Mouse (Mus musculus) intestine, embryonic 16.5 days (tissue): Measurements from ENCODE around the gene Olfr124. TPM values are rescaled to one million over a fixed set of nuclear protein-coding genes. Genes with fewer than 3 reads are reported as not detected.

Source experiments
- ATAC-seq: fragments of 200-750 bp; cut with Nextera tagmentation; 2 replicates; pipeline ENCODE4 v1.8.0; 2017; ENCODE audit warnings: moderate TSS enrichment, moderate library complexity
- H3K27ac ChIP-seq: fragments of 300-500 bp; sonication (generic); 2 replicates; pipeline ENCODE4 v1.5.1; 2014; ENCODE audit warnings: mild to moderate bottlenecking, low read length
- H3K27me3 ChIP-seq: fragments of 300-500 bp; sonication (generic); replicated peaks from 2 replicates; pipeline ENCODE4 v1.6.1; 2014; ENCODE audit warnings: low read length, control low read depth, mixed read lengths; ENCODE audit not compliant: control insufficient read depth, insufficient read depth
- H3K36me3 ChIP-seq: fragments of 300-500 bp; sonication (generic); 2 replicates; pipeline ENCODE4 v1.6.1; 2014; ENCODE audit warnings: low read length, control low read depth; ENCODE audit not compliant: control insufficient read depth, insufficient read depth
- H3K4me1 ChIP-seq: fragments of 300-500 bp; sonication (generic); 2 replicates; pipeline ENCODE4 v1.6.1; 2014; ENCODE audit warnings: low read length, control low read depth, mixed read lengths; ENCODE audit not compliant: control insufficient read depth, insufficient read depth
- H3K4me2 ChIP-seq: fragments of 300-500 bp; sonication (generic); 2 replicates; pipeline ENCODE4 v1.6.1; 2014; ENCODE audit warnings: low read depth, low read length, control low read depth
- H3K4me3 ChIP-seq: fragments of 300-500 bp; sonication (generic); 2 replicates; pipeline ENCODE4 v1.5.1; 2014; ENCODE audit warnings: mild to moderate bottlenecking, low read length
- H3K9ac ChIP-seq: fragments of 300-500 bp; sonication (generic); 2 replicates; pipeline ENCODE4 v1.6.1; 2014; ENCODE audit warnings: low read depth, low read length
- H3K9me3 ChIP-seq: fragments of 300-500 bp; sonication (generic); 2 replicates; pipeline ENCODE4 v1.6.1; 2016; ENCODE audit warnings: low read length, control low read depth; ENCODE audit not compliant: control insufficient read depth
- WGBS: fragments of 180-500 bp; shearing (Covaris S2); extraction: QIAGEN DNeasy Blood & Tissue Kit; methylation state at CpG from one replicate; pipeline ENCODE4 v1.1.7; 2014; 5-methylcytosine and 5-hydroxymethylcytosine counted together
- polyA plus RNA-seq: library from polyadenylated mRNA; unstranded; fragments of >200 nt; fragmentation: Nextera tagmentation; extraction: Ambion mirVana; gene quantifications from 2 replicates; pipeline ENCODE4 v1.2.1, GENCODE M21; 2015

Gene Olfr124
- polyA plus RNA-seq: not detected in 2 replicates

GRCm38 (mm10) chr17:37799588-37799987, at the start of gene Olfr124:
Gene Olfr124, plus strand, starts transcription at chr17:37799888.
- H3K4me2 ChIP-seq: no peak within 1 kb of the TSS
- WGBS: 84% methylated on average over 3 of the region's 3 CpGs
- no peak for ATAC-seq
- H3K4me1 ChIP-seq: no peaks in the 10 kb centered on the region
- H3K4me3 ChIP-seq: no peak within 1 kb of the TSS
- H3K9me3 ChIP-seq: no peaks in the 10 kb centered on the region
- no peak within 1 kb of the TSS for H3K9ac ChIP-seq
- H3K36me3 ChIP-seq: no peaks in the 10 kb centered on the region
- no peak within 1 kb of the TSS for H3K27ac ChIP-seq
- no peaks in the 10 kb centered on the region for H3K27me3 ChIP-seq

GRCm38 (mm10) chr17:37768307-37768706, 31.4 kb upstream of the Olfr124 start, which contains the start of gene Olfr122:
Gene Olfr122, plus strand, starts transcription at chr17:37768607.
- H3K27ac ChIP-seq: no peak within 1 kb of the TSS
- 85% methylated on average over 4 of the region's 4 CpGs for WGBS
- no peak for ATAC-seq

GRCm38 (mm10) chr17:37793229-37793628, 6.5 kb upstream of the Olfr124 start, which contains the start of gene Olfr123:
Gene Olfr123, plus strand, starts transcription at chr17:37793529.
- no peak within 1 kb of the TSS for H3K27ac ChIP-seq
- no peaks in the 10 kb centered on the region for H3K9me3 ChIP-seq
- H3K4me3 ChIP-seq: no peak within 1 kb of the TSS
- no peak for ATAC-seq
- H3K27me3 ChIP-seq: no peaks in the 10 kb centered on the region
- no peaks in the 10 kb centered on the region for H3K4me1 ChIP-seq
- H3K36me3 ChIP-seq: no peaks in the 10 kb centered on the region
- H3K4me2 ChIP-seq: no peak within 1 kb of the TSS
- no peak within 1 kb of the TSS for H3K9ac ChIP-seq
- 85% methylated on average over 2 of the region's 2 CpGs for WGBS

More at GRCm38 (mm10) chr17:37768307-37768706, 31.4 kb upstream of the Olfr124 start, which contains the start of gene Olfr122:
- no peak within 1 kb of the TSS for H3K4me3 ChIP-seq
- no peaks in the 10 kb centered on the region for H3K4me1 ChIP-seq
- no peaks in the 10 kb centered on the region for H3K9me3 ChIP-seq
- H3K36me3 ChIP-seq: no peaks in the 10 kb centered on the region
- H3K27me3 ChIP-seq: no peaks in the 10 kb centered on the region
- H3K9ac ChIP-seq: no peak within 1 kb of the TSS
- H3K4me2 ChIP-seq: no peak within 1 kb of the TSS

- Histone ChIP-seq H3K27me3 (no peaks in the 10 kb centered on the region), H3K36me3 (no peaks in the 10 kb centered on the region), H3K4me1 (no peaks in the 10 kb centered on the region), H3K9me3 (no peaks in the 10 kb centered on the region), H3K4me3 (no peak within 1 kb of the TSS), H3K9ac (no peak within 1 kb of the TSS), H3K4me2 (no peak within 1 kb of the TSS), H3K27ac (no peak within 1 kb of the TSS)
- no peak for ATAC-seq
Measured at GRCm38 (mm10) chr17:37832649-37833048, 33.0 kb downstream of the Olfr124 start, which contains the start of gene Olfr125. Gene Olfr125, plus strand, starts transcription at chr17:37832949.

DNA sequence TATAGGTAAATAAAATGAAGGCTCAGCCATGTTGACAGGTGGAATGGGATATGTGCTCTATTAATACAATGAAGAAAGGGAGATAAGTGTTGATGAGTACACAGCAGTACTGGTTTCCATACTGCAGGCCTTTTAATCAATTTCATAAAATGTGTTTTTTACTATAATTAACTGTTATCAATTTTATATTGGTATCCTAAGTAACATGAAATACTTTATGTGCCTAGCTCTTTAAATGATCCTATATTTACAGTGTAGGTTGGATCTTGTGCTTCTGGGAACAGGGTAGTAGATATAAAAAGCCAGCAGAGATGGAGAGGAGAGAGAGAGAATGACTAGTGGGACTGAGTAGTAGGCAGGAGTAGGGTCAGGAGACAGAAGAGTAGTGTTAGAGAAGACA, 47.5 kb downstream of the Olfr124 start, which contains the start of gene Olfr126:
Olfr126 (plus strand) TSS at position 301 of the 400 bp plus-strand sequence.
- Histone ChIP-seq H3K9me3 (no peaks in the 10 kb centered on the region), H3K4me3 (no peak within 1 kb of the TSS)
- ATAC-seq: no peak

More for the DNA sequence above, 47.5 kb downstream of the Olfr124 start, which contains the start of gene Olfr126:
- Histone ChIP-seq H3K4me2 (no peak within 1 kb of the TSS), H3K27ac (no peak within 1 kb of the TSS), H3K4me1 (no peaks in the 10 kb centered on the region), H3K27me3 (no peaks in the 10 kb centered on the region), H3K9ac (no peak within 1 kb of the TSS), H3K36me3 (no peaks in the 10 kb centered on the region)

Other genes starting within 250 kb of the Olfr124 start
- gene Olfr112, start 230.4 kb upstream of the Olfr124 start, polyA plus RNA-seq: not detected in 2 replicates
- gene Olfr113, start 222.2 kb upstream of the Olfr124 start, polyA plus RNA-seq: not detected in 2 replicates
- gene Olfr114, start 207.1 kb upstream of the Olfr124 start, polyA plus RNA-seq: not detected in 2 replicates
- gene Olfr115, start 172.8 kb upstream of the Olfr124 start, polyA plus RNA-seq: not detected in 2 replicates
- not detected in 2 replicates for gene Olfr116, start 172.7 kb upstream of the Olfr124 start, polyA plus RNA-seq
- not detected in 2 replicates for gene Olfr117, start 136.1 kb upstream of the Olfr124 start, polyA plus RNA-seq
- gene Olfr118, start 132.9 kb upstream of the Olfr124 start, polyA plus RNA-seq: not detected in 2 replicates
- not detected in 2 replicates for gene Olfr119, start 103.3 kb upstream of the Olfr124 start, polyA plus RNA-seq
- gene Olfr120, start 78.1 kb upstream of the Olfr124 start, polyA plus RNA-seq: not detected in 2 replicates
- gene Olfr121, start 51.0 kb upstream of the Olfr124 start, polyA plus RNA-seq: not detected in 2 replicates
- not detected in 2 replicates for gene Olfr122, start 31.3 kb upstream of the Olfr124 start, polyA plus RNA-seq
- not detected in 2 replicates for gene Olfr123, start 6.4 kb upstream of the Olfr124 start, polyA plus RNA-seq
- not detected in 2 replicates for gene Olfr125, start 33.1 kb downstream of the Olfr124 start, polyA plus RNA-seq
- not detected in 2 replicates for gene Olfr126, start 47.6 kb downstream of the Olfr124 start, polyA plus RNA-seq
- gene Olfr127, start 100.5 kb downstream of the Olfr124 start, polyA plus RNA-seq: not detected in 2 replicates
- not detected in 2 replicates for gene Olfr128, start 120.7 kb downstream of the Olfr124 start, polyA plus RNA-seq
- not detected in 2 replicates for gene Olfr761, start 153.2 kb downstream of the Olfr124 start, polyA plus RNA-seq